Mouse (Mus musculus) embryonic facial prominence, embryonic 12.5 days (tissue): ENCODE data around the gene Lrrc4c. TPM values are rescaled to one million over a fixed set of nuclear protein-coding genes. Genes with fewer than 3 reads are reported as not detected.
A peak's percentile ranks its signal among the peaks of the same experiment; 100 is the strongest.

Source experiments
- ATAC-seq: fragments of 200-750 bp; cut with Nextera tagmentation; 2 replicates; pipeline ENCODE4 v1.8.0; 2017; ENCODE audit not compliant: insufficient number of reproducible peaks, insufficient read depth, low FRiP score, low TSS enrichment
- H3K27ac ChIP-seq: fragments of 300-500 bp; sonication (generic); 2 replicates; pipeline ENCODE4 v1.5.1; 2016; ENCODE audit warnings: mild to moderate bottlenecking
- H3K27me3 ChIP-seq: fragments of 300-500 bp; sonication (generic); 2 replicates; pipeline ENCODE4 v1.6.1; 2016; ENCODE audit warnings: mild to moderate bottlenecking, moderate library complexity
- H3K36me3 ChIP-seq: fragments of 300-500 bp; sonication (generic); 2 replicates; pipeline ENCODE4 v1.6.1; 2016; ENCODE audit warnings: mild to moderate bottlenecking
- H3K4me1 ChIP-seq: fragments of 300-500 bp; sonication (generic); 2 replicates; pipeline ENCODE4 v1.6.1; 2016
- H3K4me2 ChIP-seq: fragments of 300-500 bp; sonication (generic); replicated peaks from 2 replicates; pipeline ENCODE4 v1.6.1; 2016; ENCODE audit warnings: mild to moderate bottlenecking, moderate library complexity
- H3K4me3 ChIP-seq: fragments of 300-500 bp; sonication (generic); 2 replicates; pipeline ENCODE4 v1.5.1; 2016; ENCODE audit warnings: mild to moderate bottlenecking
- H3K9ac ChIP-seq: fragments of 300-500 bp; sonication (generic); 2 replicates; pipeline ENCODE4 v1.6.1; 2016; ENCODE audit warnings: mild to moderate bottlenecking, moderate library complexity
- H3K9me3 ChIP-seq: fragments of 300-500 bp; sonication (generic); 2 replicates; pipeline ENCODE4 v1.6.1; 2016; ENCODE audit warnings: mild to moderate bottlenecking, moderate library complexity
- WGBS: fragments of 180-500 bp; shearing (Covaris S2); methylation state at CpG from one replicate; pipeline ENCODE4 v1.1.7; 2016; 5-methylcytosine and 5-hydroxymethylcytosine counted together
- polyA plus RNA-seq: library from polyadenylated mRNA; unstranded; fragments of >200 nt; fragmentation: Nextera tagmentation; extraction: Ambion mirVana; gene quantifications from 2 replicates; pipeline ENCODE4 v1.2.1, GENCODE M21; 2016

The Lrrc4c gene
- polyA plus RNA-seq, 1 experiment from 2014 or later: 4.0 TPM

- H3K27me3 ChIP-seq: no peaks in the 10 kb centered on the region
- H3K9ac ChIP-seq: no peak overlapping the region
- no peak for ATAC-seq
- H3K9me3 ChIP-seq: no peaks in the 10 kb centered on the region
- 87% methylated on average over 1 of the region's 1 CpGs for WGBS
- H3K36me3 ChIP-seq: no peaks in the 10 kb centered on the region
- H3K4me2 ChIP-seq: no peak overlapping the region
- H3K27ac ChIP-seq: no peak overlapping the region
- no peaks in the 10 kb centered on the region for H3K4me1 ChIP-seq
- no peak overlapping the region for H3K4me3 ChIP-seq
These were observed 1000.6 kb downstream of the Lrrc4c start for GRCm38 (mm10) chr2:97318536-97318935.

GRCm38 (mm10) chr2:97332084-97332682 lies 1014.2 kb downstream of the Lrrc4c start:
- no peak overlapping the region for H3K4me2 ChIP-seq
- H3K9me3 ChIP-seq: no peaks in the 10 kb centered on the region
- no peaks in the 10 kb centered on the region for H3K36me3 ChIP-seq
- H3K27me3 ChIP-seq: no peaks in the 10 kb centered on the region
- no peak overlapping the region for H3K9ac ChIP-seq
- 43% methylated on average over 1 of the region's 1 CpGs for WGBS
- ATAC-seq: 0 out of 2 replicates have a peak, but pooled peaks have one; percentile 52
- no peaks in the 10 kb centered on the region for H3K4me1 ChIP-seq
- no peak overlapping the region for H3K27ac ChIP-seq
- no peak overlapping the region for H3K4me3 ChIP-seq

GRCm38 (mm10) chr2:97339627-97340026 lies 1021.7 kb downstream of the Lrrc4c start:
- 81% methylated on average over 4 of the region's 4 CpGs for WGBS
- no peaks in the 10 kb centered on the region for H3K36me3 ChIP-seq
- no peak for ATAC-seq
- no peak overlapping the region for H3K9ac ChIP-seq
- no peak overlapping the region for H3K4me2 ChIP-seq
- no peak overlapping the region for H3K4me3 ChIP-seq
- no peaks in the 10 kb centered on the region for H3K4me1 ChIP-seq
- H3K27ac ChIP-seq: no peak overlapping the region
- H3K9me3 ChIP-seq: no peaks in the 10 kb centered on the region
- H3K27me3 ChIP-seq: no peaks in the 10 kb centered on the region

GRCm38 (mm10) chr2:97361235-97361634 lies 1043.3 kb downstream of the Lrrc4c start:
- Histone ChIP-seq H3K27ac (no peak overlapping the region), H3K9me3 (no peaks in the 10 kb centered on the region), H3K4me2 (no peak overlapping the region), H3K27me3 (no peaks in the 10 kb centered on the region), H3K4me1 (no peaks in the 10 kb centered on the region), H3K36me3 (no peaks in the 10 kb centered on the region), H3K9ac (no peak overlapping the region), H3K4me3 (no peak overlapping the region)
- WGBS: 81% methylated on average over 2 of the region's 2 CpGs
- no peak for ATAC-seq

- no peaks in the 10 kb centered on the region for H3K4me1 ChIP-seq
- 76% methylated on average over 3 of the region's 3 CpGs for WGBS
- no peak overlapping the region for H3K4me2 ChIP-seq
- H3K9me3 ChIP-seq: no peaks in the 10 kb centered on the region
- H3K4me3 ChIP-seq: no peak overlapping the region
- H3K27me3 ChIP-seq: no peaks in the 10 kb centered on the region
- no peak overlapping the region for H3K27ac ChIP-seq
- no peak for ATAC-seq
- H3K9ac ChIP-seq: no peak overlapping the region
- H3K36me3 ChIP-seq: no peaks in the 10 kb centered on the region
These were observed 1052.0 kb downstream of the Lrrc4c start for GRCm38 (mm10) chr2:97369978-97370377.

- H3K9ac ChIP-seq: no peak overlapping the region
- no peak overlapping the region for H3K4me2 ChIP-seq
- no peaks in the 10 kb centered on the region for H3K27me3 ChIP-seq
- ATAC-seq: no peak
- H3K4me1 ChIP-seq: no peaks in the 10 kb centered on the region
- 76% methylated on average over 3 of the region's 3 CpGs for WGBS
- H3K27ac ChIP-seq: no peak overlapping the region
- H3K36me3 ChIP-seq: no peaks in the 10 kb centered on the region
- no peak overlapping the region for H3K4me3 ChIP-seq
- H3K9me3 ChIP-seq: no peaks in the 10 kb centered on the region
These were observed 1073.5 kb downstream of the Lrrc4c start for GRCm38 (mm10) chr2:97391437-97391836.

GRCm38 (mm10) chr2:97391876-97392275 lies 1073.9 kb downstream of the Lrrc4c start:
- Histone ChIP-seq H3K36me3 (no peaks in the 10 kb centered on the region), H3K4me2 (no peak overlapping the region), H3K4me3 (no peak overlapping the region), H3K27ac (no peak overlapping the region), H3K4me1 (no peaks in the 10 kb centered on the region), H3K27me3 (no peaks in the 10 kb centered on the region), H3K9ac (no peak overlapping the region), H3K9me3 (no peaks in the 10 kb centered on the region)
- no peak for ATAC-seq
- 91% methylated on average over 2 of the region's 2 CpGs for WGBS

GRCm38 (mm10) chr2:97413066-97413465 lies 1095.1 kb downstream of the Lrrc4c start:
- H3K27ac ChIP-seq: no peak overlapping the region
- ATAC-seq: no peak
- H3K9ac ChIP-seq: no peak overlapping the region
- no peak overlapping the region for H3K4me3 ChIP-seq
- H3K4me2 ChIP-seq: no peak overlapping the region
- whole genome bisulfite sequencing: 84% methylated on average over 1 of the region's 1 CpGs
- H3K9me3 ChIP-seq: no peaks in the 10 kb centered on the region
- H3K4me1 ChIP-seq: no peaks in the 10 kb centered on the region
- H3K27me3 ChIP-seq: no peaks in the 10 kb centered on the region
- H3K36me3 ChIP-seq: no peaks in the 10 kb centered on the region

- H3K9me3 ChIP-seq: no peaks in the 10 kb centered on the region
- no peak overlapping the region for H3K4me3 ChIP-seq
- no peaks in the 10 kb centered on the region for H3K4me1 ChIP-seq
- 83% methylated on average over 8 of the region's 8 CpGs for WGBS
- ATAC-seq: no peak
- H3K36me3 ChIP-seq: no peaks in the 10 kb centered on the region
- no peaks in the 10 kb centered on the region for H3K27me3 ChIP-seq
- H3K27ac ChIP-seq: no peak overlapping the region
- no peak overlapping the region for H3K4me2 ChIP-seq
- H3K9ac ChIP-seq: no peak overlapping the region
These were observed 1096.7 kb downstream of the Lrrc4c start for GRCm38 (mm10) chr2:97414416-97415362.

- Histone ChIP-seq H3K27ac (no peak overlapping the region), H3K9ac (no peak overlapping the region), H3K36me3 (no peaks in the 10 kb centered on the region), H3K4me1 (no peaks in the 10 kb centered on the region), H3K4me3 (no peak overlapping the region), H3K9me3 (no peaks in the 10 kb centered on the region), H3K4me2 (no peak overlapping the region), H3K27me3 (no peaks in the 10 kb centered on the region)
- no peak for ATAC-seq
- 88% methylated on average over 1 of the region's 1 CpGs for WGBS
These were observed 1116.2 kb downstream of the Lrrc4c start for GRCm38 (mm10) chr2:97434140-97434539.

GRCm38 (mm10) chr2:97435616-97436015 lies 1117.6 kb downstream of the Lrrc4c start:
- no peak for ATAC-seq
- whole genome bisulfite sequencing: 80% methylated on average over 2 of the region's 2 CpGs
- Histone ChIP-seq H3K9me3 (no peaks in the 10 kb centered on the region), H3K4me2 (no peak overlapping the region), H3K9ac (no peak overlapping the region), H3K27me3 (no peaks in the 10 kb centered on the region), H3K4me1 (no peaks in the 10 kb centered on the region), H3K36me3 (no peaks in the 10 kb centered on the region), H3K4me3 (no peak overlapping the region), H3K27ac (no peak overlapping the region)

- no peak overlapping the region for H3K27ac ChIP-seq
- no peaks in the 10 kb centered on the region for H3K9me3 ChIP-seq
- no peaks in the 10 kb centered on the region for H3K36me3 ChIP-seq
- no peaks in the 10 kb centered on the region for H3K27me3 ChIP-seq
- no peak overlapping the region for H3K4me2 ChIP-seq
- no peak overlapping the region for H3K9ac ChIP-seq
- H3K4me1 ChIP-seq: no peaks in the 10 kb centered on the region
- H3K4me3 ChIP-seq: no peak overlapping the region
- ATAC-seq: no peak
These were observed 1119.8 kb downstream of the Lrrc4c start for GRCm38 (mm10) chr2:97437767-97438166.
